Mouse (Mus musculus) c-Kit-positive CD71-positive TER-119-positive erythroid progenitor cells, embryonic 14.5 days (primary cell): ENCODE data around the gene Arhgef10l.

Experiments
- DNase-seq: peaks from one replicate; pipeline ENCODE4 v3.0.0-alpha.2; 2013; ENCODE audit warnings: low spot score

The Arhgef10l gene

GRCm38 (mm10) chr4:140657681-140658575 is 7.9 kb downstream of the Arhgef10l start:
- no peak for DNase-seq

GRCm38 (mm10) chr4:140656529-140656928 is 9.3 kb downstream of the Arhgef10l start:
- no peak for DNase-seq

GRCm38 (mm10) chr4:140654798-140655197 is 11.0 kb downstream of the Arhgef10l start:
- no peak for DNase-seq

GRCm38 (mm10) chr4:140653835-140654583 is 11.8 kb downstream of the Arhgef10l start:
- no peak for DNase-seq

- DNase-seq, result no peak
Measured at GRCm38 (mm10) chr4:140649731-140650130, 16.1 kb downstream of the Arhgef10l start.

GRCm38 (mm10) chr4:140649207-140649591 is 16.6 kb downstream of the Arhgef10l start:
- DNase-seq, result no peak

GRCm38 (mm10) chr4:140648443-140649206 is 17.2 kb downstream of the Arhgef10l start:
- DNase-seq, result no peak

GRCm38 (mm10) chr4:140647711-140648421 is 17.9 kb downstream of the Arhgef10l start:
- no peak for DNase-seq

GRCm38 (mm10) chr4:140645638-140646037 is 20.2 kb downstream of the Arhgef10l start:
- no peak for DNase-seq

GRCm38 (mm10) chr4:140644701-140645100 is 21.1 kb downstream of the Arhgef10l start:
- DNase-seq, result no peak

GRCm38 (mm10) chr4:140644276-140644675 is 21.5 kb downstream of the Arhgef10l start:
- no peak for DNase-seq

GRCm38 (mm10) chr4:140642378-140642777 is 23.4 kb downstream of the Arhgef10l start:
- no peak for DNase-seq

GRCm38 (mm10) chr4:140641414-140641918 is 24.3 kb downstream of the Arhgef10l start:
- no peak for DNase-seq

- DNase-seq, result no peak
Measured at GRCm38 (mm10) chr4:140640668-140641067, 25.1 kb downstream of the Arhgef10l start.

GRCm38 (mm10) chr4:140640242-140640523 is 25.6 kb downstream of the Arhgef10l start:
- DNase-seq, result no peak

GRCm38 (mm10) chr4:140639431-140640241 is 26.2 kb downstream of the Arhgef10l start:
- DNase-seq, result no peak

- DNase-seq, result no peak
Measured at GRCm38 (mm10) chr4:140638591-140638990, 27.2 kb downstream of the Arhgef10l start.

GRCm38 (mm10) chr4:140637269-140637668 is 28.5 kb downstream of the Arhgef10l start:
- DNase-seq, result no peak

- no peak for DNase-seq
Measured at GRCm38 (mm10) chr4:140636312-140636996, 29.4 kb downstream of the Arhgef10l start.

- no peak for DNase-seq
Measured at GRCm38 (mm10) chr4:140634861-140635388, 30.9 kb downstream of the Arhgef10l start.
